Mouse (Mus musculus) embryonic fibroblast, embryonic 13.5 days (primary cell): ENCODE data around the gene Gm29423. TPM values are rescaled to one million over a fixed set of nuclear protein-coding genes. Genes with fewer than 3 reads are reported as not detected.
"Not testable (repeated sequence)": the region's sequence is repeated elsewhere in the genome, so short reads cannot be mapped to it uniquely, and the experiment has no call there.

Source experiments
- H3K27ac ChIP-seq: 2 replicates; pipeline ENCODE4 v1.5.1; 2012; ENCODE audit warnings: low read length, control low read depth, inconsistent platforms; ENCODE audit not compliant: insufficient read depth
- H3K4me1 ChIP-seq: 2 replicates; pipeline ENCODE4 v1.6.1; 2011; ENCODE audit warnings: low read length; ENCODE audit not compliant: control insufficient read depth, insufficient read depth
- H3K4me3 ChIP-seq: 2 replicates; pipeline ENCODE4 v1.5.1; 2011; ENCODE audit warnings: mild to moderate bottlenecking, control low read depth, low read length; ENCODE audit not compliant: insufficient read depth
- polyA plus RNA-seq: library from polyadenylated mRNA; stranded (reverse); fragments of >200 nt; gene quantifications from 2 replicates; pipeline ENCODE4 v1.2.4, GENCODE M21; 2011; ENCODE audit warnings: low read depth; ENCODE audit not compliant: missing spikeins, insufficient read length

Gene Gm29423
- not detected in 2 replicates for polyA plus RNA-seq

DNA sequence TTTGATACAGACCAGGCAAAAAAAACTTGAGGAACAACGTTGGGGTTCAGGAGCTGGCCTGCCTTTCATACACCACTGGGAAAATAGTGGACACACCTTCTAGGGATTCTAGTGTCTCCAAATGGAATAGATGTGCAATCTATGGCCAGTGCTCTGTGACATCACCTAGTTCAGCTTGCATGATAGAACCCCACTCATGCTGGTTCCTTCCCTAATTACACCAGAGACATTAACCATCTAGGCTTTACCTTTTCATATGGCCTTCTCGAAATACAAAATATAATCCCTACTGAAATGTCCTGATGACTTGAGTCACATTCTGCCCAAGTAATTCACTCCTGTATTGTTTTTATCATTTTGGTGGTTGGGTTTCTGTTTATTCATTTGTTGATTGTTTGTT, at the start of gene Gm29423, which contains the start of gene Gm29644:
Gene Gm29423, minus strand, starts transcription at position 101 of the 400 bp plus-strand sequence.
Gene Gm29644, minus strand, starts transcription at position 157 of the 400 bp plus-strand sequence.
- H3K4me3 ChIP-seq, H3K27ac ChIP-seq: not testable (repeated sequence)

DNA sequence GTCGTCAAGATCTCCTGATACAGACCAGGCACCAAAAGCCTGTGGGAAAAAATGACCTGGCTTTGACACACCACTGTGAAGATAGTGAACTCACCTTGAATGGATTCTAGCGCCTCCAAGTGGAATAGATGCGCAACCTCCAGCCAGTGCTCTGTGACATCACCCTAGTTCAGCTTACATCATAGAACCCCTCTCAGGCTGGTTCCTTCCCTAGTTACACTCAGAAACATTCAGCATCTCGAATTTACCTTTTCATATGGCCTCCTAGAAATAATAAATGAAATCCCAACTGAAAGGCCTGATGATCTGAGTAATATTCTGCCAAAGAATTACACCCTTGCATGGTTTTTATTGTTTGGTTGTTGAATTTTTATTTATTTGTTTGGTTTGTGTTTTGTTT, 29.5 kb downstream of the Gm29423 start, which contains the start of gene Gm21118:
Gene Gm21118, minus strand, starts transcription at position 101 of the 400 bp plus-strand sequence.
- H3K4me1 ChIP-seq, H3K27ac ChIP-seq, H3K4me3 ChIP-seq: not testable (repeated sequence)

More for the DNA sequence above, at the start of gene Gm29423, which contains the start of gene Gm29644:
- not testable (repeated sequence) for H3K4me1 ChIP-seq

Other genes starting within 250 kb of the Gm29423 start
- gene Gm21118, start 29.6 kb downstream of the Gm29423 start, polyA plus RNA-seq, result not detected in 2 replicates
- gene Gm29644, start 56 bp upstream of the Gm29423 start, polyA plus RNA-seq, result not detected in 2 replicates
- not detected in 2 replicates for gene Gm20888, start 138.6 kb upstream of the Gm29423 start, polyA plus RNA-seq